Mouse (Mus musculus): Measurements from ENCODE around the gene Slc6a19.
A peak's percentile ranks its signal among the peaks of the same experiment; 100 is the strongest.

The Slc6a19 gene

GRCm38 (mm10) chr13:73675161-73675560 is 29.5 kb downstream of the Slc6a19 start:
- no peak for DNase-seq (ENCODE audit: low read depth, low spot score)

GRCm38 (mm10) chr13:73660163-73660695 is 44.4 kb downstream of the Slc6a19 start:
- no peak for DNase-seq (ENCODE audit: low read depth, low spot score)

- DNase-seq (ENCODE audit: low read depth, low spot score), result no peak
These were observed 45.7 kb downstream of the Slc6a19 start for GRCm38 (mm10) chr13:73658953-73659352.

- no peak for DNase-seq (ENCODE audit: low read depth, low spot score)
These were observed 49.7 kb downstream of the Slc6a19 start for GRCm38 (mm10) chr13:73654976-73655375.

GRCm38 (mm10) chr13:73653266-73653665 is 51.4 kb downstream of the Slc6a19 start:
- no peak for DNase-seq (ENCODE audit: low read depth, low spot score)

- DNase-seq (ENCODE audit: low read depth, low spot score), result peak; percentile 81
These were observed 58.1 kb downstream of the Slc6a19 start for GRCm38 (mm10) chr13:73646397-73647087.

GRCm38 (mm10) chr13:73641296-73641695 is 63.4 kb downstream of the Slc6a19 start:
- DNase-seq (ENCODE audit: low read depth, low spot score), result no peak

- no peak for DNase-seq (ENCODE audit: low read depth, low spot score)
These were observed 66.8 kb downstream of the Slc6a19 start for GRCm38 (mm10) chr13:73637826-73638225.

GRCm38 (mm10) chr13:73631837-73632236 is 72.8 kb downstream of the Slc6a19 start:
- DNase-seq (ENCODE audit: low read depth, low spot score), result no peak

Measured in ES-CJ7 (cell line).